Mouse (Mus musculus): ENCODE measurements around the gene Teddm2. TPM values are rescaled to one million over a fixed set of nuclear protein-coding genes. Genes with fewer than 3 reads are reported as not detected.

Teddm2 gene
- polyA plus RNA-seq, 1 experiment from 2014 or later, result 1.4 TPM

Small RNA genes within 50 kb of the gene (microRNA-seq; reads per million reads assigned to microRNA genes)
- gene Mir8114, result 13.8 reads per million, percentile 32 among the genes with 10 or more reads in this experiment

Other genes starting within 250 kb of the Teddm2 start
- 42.0 and 46.9 TPM in 2 replicates for gene Rgs8, start 247.2 kb downstream of the Teddm2 start, polyA plus RNA-seq (2015; fragmentation: Nextera tagmentation; extraction: Ambion mirVana)
- 20.7 and 24.0 TPM in 2 replicates for gene Rgs16, start 159.9 kb downstream of the Teddm2 start, polyA plus RNA-seq (2015; fragmentation: Nextera tagmentation; extraction: Ambion mirVana)
- 47.9 and 48.3 TPM in 2 replicates for gene Rnasel, start 150.8 kb downstream of the Teddm2 start, polyA plus RNA-seq (2015; fragmentation: Nextera tagmentation; extraction: Ambion mirVana)
- gene Rgsl1, start 56.1 kb downstream of the Teddm2 start, polyA plus RNA-seq (2015; fragmentation: Nextera tagmentation; extraction: Ambion mirVana), result 0.17 and 0.18 TPM in 2 replicates
- gene Teddm1b, start 25.9 kb downstream of the Teddm2 start, polyA plus RNA-seq (2015; fragmentation: Nextera tagmentation; extraction: Ambion mirVana), result 0.65 and 0.69 TPM in 2 replicates
- gene Teddm1a, start 8.5 kb downstream of the Teddm2 start, polyA plus RNA-seq (2015; fragmentation: Nextera tagmentation; extraction: Ambion mirVana), result not detected in 2 replicates
- gene Glul, start 284 bp downstream of the Teddm2 start, polyA plus RNA-seq (2015; fragmentation: Nextera tagmentation; extraction: Ambion mirVana), result 174 and 190 TPM in 2 replicates

Data from midbrain, embryonic 15.5 days (tissue).